Mouse (Mus musculus) cerebellum, postnatal 36 days (tissue): ENCODE measurements around the gene 2900026A02Rik.

Source experiments
- DNase-seq, 2 experiments: peaks; one replicate each; pipeline ENCODE4 v3.0.0; 2021 to 2022; ENCODE audit warnings: mixed read lengths in 2 of 2

The 2900026A02Rik gene

GRCm38 (mm10) chr5:113221147-113221865 is at the start of gene 2900026A02Rik:
TSS of gene 2900026A02Rik (minus strand) at chr5:113221236.
- peak; percentile 53 to 60 for DNase-seq

DNA sequence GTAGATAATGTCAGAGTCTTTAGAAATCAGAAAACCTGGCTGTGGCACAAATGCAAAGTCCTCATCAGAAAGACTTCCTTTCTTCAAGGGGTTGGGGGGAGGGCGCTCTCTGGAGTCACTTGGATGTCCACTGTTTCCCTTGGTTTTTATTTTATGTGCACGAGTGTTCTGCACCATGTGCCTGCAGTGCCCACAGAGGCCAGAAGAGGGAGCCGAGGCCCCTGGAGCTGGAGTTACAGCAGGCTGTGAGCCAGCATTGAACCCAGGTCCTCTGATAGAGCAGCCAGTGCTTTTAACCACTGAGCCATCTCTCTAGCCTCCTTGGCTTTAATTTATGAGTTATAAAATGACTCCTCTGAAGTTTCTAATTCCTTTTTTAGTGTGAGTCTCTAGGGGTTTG is 49.0 kb upstream of the 2900026A02Rik start:
- no peak for DNase-seq

- DNase-seq, result no peak
Measured at GRCm38 (mm10) chr5:113268246-113268645, 47.2 kb upstream of the 2900026A02Rik start.

DNA sequence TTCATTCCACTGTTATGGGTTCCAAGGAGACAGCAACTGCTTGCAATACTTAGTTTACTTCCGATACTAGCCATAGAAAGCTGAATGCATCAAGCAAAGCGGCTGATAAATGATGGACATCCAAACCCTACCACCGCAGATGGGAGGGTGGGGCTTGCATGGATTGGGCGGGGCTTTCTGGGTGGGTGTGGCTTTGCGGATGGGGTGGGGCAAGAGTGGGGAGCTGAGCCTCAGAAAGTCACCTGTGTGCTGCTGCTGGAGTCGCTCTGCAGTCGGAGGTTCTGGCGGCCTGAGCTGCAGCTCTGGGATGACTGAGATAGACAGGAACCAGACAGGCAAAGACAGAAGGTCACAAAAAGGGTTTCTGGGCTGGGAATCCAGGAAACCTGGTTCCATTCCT is 44.6 kb upstream of the 2900026A02Rik start:
- no peak for DNase-seq

GRCm38 (mm10) chr5:113250806-113251205 is 29.8 kb upstream of the 2900026A02Rik start:
- no peak for DNase-seq

GRCm38 (mm10) chr5:113249263-113249930 is 28.4 kb upstream of the 2900026A02Rik start:
- no peak for DNase-seq

DNA sequence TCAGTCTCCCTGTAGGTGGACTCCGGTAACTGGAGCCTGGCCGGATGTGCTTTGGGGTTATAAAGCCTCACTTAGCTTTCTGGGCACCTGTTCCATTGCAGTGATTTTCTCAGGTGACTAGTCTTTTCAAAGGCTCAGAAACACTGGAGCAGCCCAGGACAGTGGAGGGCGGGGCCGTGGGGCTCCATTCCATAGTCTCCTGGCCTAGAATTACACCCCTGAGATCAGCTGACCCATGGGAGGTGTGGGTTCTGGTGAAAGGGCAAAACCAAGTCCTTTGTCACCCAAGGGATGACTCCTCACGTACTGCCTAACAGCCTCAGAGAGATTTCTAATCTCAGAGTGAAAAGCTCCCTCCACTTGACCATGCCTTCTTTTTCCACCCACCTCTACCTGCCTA is 9.2 kb upstream of the 2900026A02Rik start:
- DNase-seq, result no peak

DNA sequence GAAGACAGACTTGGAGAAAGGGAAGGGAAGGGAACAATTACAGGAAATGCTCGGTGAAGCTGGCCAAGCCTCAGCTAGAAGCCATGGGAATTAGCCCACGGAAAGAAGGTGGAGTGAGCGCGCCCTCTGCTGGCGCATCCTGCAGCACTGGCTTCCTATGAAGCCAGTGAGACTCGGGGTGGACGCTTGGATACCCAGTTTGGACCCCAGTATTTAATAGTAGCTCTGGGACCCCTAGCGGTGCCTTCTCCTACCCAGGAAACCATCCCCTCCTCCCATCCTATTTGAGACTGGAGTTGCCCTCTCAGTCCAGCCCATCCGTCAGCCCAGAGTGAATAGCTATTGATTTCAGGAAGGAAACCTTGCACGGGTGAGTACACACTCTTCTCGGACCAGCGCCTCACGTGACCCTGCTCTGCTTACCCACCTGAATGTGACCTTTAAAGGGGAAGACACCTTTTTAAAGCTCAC is 5.6 kb upstream of the 2900026A02Rik start, which contains the start of gene Tmem211:
Gene Tmem211 (plus strand): TSS at position 278 of the 471 bp plus-strand sequence.
- peak; percentile 86 to 87 for DNase-seq

DNA sequence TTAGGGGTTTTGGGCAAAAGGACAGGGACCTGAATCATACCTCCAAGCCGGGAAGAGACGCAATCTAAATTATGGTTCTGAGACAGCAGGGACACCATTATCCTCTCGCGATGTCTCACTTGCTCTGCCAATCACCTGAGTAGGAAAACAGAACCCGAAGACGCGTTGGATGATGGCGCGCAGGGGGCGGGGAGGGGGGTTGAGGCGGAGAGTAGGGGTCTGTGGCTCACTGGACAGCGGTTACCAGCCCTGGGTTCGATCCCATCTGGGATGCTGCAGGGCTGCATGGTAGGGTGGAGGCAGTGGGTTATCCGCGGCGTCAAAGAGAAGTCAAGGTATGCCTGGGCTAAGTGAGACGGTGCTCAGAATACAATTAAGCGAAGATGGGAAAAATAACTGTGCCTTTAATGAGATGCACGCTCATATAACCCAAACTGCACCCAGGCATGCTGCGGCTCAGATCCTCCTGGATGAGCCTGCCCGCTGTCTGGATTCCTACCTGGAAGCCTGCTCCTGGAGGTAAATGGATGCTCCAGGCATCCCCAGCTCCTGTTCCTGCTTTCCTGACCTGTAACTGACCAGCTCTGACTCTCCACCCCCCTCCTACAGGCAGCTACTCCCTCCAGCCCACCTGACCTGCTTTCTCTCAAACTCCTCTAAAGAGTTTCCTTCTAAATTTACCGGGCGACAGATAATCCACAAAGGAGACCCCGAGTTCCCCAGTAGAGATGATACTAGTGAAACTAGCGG is 4.8 kb upstream of the 2900026A02Rik start:
- no peak for DNase-seq

GRCm38 (mm10) chr5:113225271-113225670 is 4.2 kb upstream of the 2900026A02Rik start:
- DNase-seq, result no peak

DNA sequence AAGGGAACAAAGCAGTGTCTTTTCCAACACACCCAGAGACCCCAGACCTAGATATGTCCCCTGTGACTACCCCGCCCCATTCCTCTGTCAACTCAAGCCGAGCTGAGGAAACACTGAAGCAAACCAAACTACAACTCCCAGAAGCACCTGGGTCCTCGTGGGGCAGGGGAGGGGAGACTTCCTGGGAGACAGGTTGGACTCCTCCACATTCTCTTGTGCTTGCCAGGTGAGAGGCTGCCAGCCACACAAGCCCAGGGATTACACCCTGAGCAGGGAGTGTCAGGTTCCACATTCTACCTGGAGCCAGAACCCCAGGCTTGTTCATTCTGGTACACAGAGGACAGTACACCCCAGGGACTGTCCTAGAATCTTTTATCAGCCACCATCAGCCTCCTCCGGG is 2.9 kb upstream of the 2900026A02Rik start:
- DNase-seq, result no peak

GRCm38 (mm10) chr5:113220383-113221146 is 471 bp downstream of the 2900026A02Rik start:
- no peak for DNase-seq

DNA sequence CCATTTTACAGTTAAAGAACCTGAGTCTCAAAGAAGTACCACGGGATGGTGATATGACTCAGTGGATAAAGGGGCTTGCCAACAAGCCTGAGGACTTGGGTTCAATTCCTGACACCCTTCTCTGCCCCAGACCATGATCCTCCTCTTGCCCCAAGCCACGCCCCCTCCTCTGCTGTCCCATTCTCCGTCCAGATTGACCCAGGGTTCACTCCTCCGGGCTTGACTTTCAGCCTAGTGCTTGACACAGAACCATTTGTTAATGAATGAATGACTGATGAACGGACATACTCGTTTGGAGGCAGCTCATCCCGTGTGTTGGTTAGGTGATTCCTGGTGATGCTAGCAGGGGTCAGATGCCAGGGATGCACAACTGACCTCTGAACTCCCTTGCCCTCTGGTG is 1.2 kb downstream of the 2900026A02Rik start:
- DNase-seq, result no peak

DNA sequence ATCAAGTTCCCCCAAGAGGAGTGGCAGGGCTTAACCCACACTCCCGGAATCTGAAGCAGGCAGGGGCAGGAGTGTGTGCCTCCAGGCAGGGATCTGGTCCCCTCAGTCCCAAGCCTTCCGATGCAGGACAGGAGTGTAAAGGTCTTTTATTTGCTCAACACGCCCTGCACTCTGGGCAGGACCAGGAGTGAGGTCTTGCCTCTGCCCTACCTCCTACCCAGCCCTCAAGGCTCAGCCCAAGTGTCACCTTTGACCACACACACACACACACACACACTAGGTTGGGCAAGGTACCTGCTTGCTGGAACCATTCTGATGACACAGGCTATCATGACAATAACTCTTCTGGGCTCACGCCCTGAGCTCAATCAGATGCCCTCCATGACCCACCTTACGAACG is 1.6 kb downstream of the 2900026A02Rik start:
- DNase-seq, result no peak

DNA sequence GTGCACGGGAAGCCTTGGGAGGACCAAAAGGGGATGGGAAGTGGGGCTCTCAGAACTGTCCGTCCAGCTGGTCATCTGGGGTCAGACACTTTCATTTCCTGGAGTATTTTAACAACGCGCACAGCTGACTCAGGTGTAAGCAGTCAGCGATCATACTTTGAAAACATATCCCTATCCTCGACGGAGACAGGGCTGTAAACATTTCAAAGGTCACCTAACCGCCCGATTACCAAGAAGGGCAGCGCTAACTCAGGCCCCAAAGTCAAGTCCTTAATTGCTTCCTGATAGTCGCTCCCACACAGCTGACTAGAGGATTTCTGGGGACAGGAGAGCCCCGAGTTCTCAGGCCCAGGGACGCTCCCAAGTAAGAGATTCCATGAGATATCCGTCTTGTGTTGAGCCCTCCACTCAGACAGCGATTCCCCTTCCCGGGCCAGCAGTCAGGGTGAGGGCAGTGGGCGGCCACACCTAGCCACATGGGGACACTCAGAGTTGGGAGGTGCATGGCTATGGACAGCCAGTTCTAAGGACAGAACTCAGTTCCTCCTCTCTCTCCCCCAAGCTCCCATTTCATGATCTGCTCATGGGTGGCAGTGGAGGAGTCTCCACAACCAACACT is 2.3 kb downstream of the 2900026A02Rik start:
- DNase-seq, result no peak

GRCm38 (mm10) chr5:113217076-113217475 is 4.0 kb downstream of the 2900026A02Rik start:
- DNase-seq, result no peak

DNA sequence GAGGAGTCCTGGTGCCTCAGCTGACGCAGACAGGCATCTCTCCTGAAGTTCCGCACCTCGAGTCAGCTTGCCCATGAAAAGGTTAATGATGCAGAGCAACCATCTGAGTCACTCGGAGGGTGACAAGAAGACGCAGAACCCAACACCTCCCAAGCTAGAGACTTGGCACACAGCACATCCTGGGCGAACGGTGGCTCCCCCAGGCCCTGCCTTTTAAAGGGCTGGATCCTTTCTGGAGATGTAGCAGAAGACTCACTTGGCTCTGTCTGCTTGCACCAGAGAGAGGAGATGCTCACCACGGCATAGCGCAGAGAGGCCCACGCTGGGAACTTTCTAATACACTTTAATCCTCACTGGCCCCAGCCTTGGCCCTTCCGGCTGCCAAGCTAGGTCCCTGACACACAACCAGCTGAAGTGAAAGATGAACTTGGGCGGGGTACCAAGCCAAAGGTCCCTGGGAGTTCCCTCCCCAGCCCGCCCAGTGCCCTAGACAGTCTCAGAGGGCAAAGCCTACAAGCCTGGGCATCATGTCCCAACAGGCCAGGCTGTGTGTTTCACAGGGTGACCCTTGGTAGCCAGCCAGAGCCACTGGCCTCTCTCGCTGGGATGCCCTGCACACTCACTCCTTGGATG is 4.6 kb downstream of the 2900026A02Rik start:
- DNase-seq, result no peak

DNA sequence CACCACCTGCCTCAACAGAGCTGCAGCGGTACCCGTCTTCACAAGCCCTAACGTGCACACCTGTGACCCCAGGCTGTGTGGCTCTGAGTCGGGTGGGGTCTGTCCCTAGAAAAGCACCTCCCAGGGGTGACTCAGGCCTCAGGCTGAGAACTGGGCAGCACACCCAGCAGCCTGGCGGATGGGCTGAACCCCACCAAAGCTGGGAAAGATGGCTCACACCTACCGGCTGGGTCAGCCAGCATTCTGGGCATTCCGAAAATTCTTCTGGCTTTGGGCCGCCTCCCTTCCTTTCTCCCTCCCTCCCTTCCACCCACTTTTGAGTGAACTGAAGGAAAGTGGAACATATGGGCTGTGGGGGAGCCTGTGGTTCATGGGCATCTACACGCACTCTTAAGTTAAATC is 5.4 kb downstream of the 2900026A02Rik start:
- DNase-seq, result no peak

DNA sequence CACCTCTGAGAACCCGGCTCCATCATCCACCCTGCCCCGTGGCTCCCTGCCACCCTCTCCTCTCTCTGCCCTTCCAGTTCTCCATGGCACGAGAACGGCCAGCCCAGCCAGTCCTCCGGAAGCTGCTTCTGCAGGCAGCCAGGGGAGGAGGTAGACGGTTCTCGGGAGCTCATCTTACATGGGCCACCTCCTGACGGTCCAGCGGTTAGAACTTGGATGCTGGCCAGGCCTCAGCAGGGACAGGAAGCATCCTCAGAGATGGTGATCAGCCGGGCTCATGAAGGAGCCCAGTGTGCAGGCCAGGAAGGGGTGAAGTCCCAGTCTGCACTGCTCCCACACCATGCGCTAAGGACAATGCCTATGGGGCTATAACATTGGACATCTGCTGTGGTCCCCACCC is 6.6 kb downstream of the 2900026A02Rik start:
- no peak for DNase-seq

GRCm38 (mm10) chr5:113214041-113214440 is 7.0 kb downstream of the 2900026A02Rik start:
- no peak for DNase-seq

GRCm38 (mm10) chr5:113212156-113212835 is 8.7 kb downstream of the 2900026A02Rik start:
- no peak for DNase-seq
